Mouse (Mus musculus) testis, adult 2 months (tissue): Measurements from ENCODE around the gene Arid1b. TPM values are rescaled to one million over a fixed set of nuclear protein-coding genes. Genes with fewer than 3 reads are reported as not detected.

Source experiments
- H3K27ac ChIP-seq: fragments of 200-500 bp; 2 replicates; pipeline ENCODE4 v1.5.1; 2012; ENCODE audit warnings: low read depth, low read length; ENCODE audit not compliant: control insufficient read depth, insufficient read depth
- H3K27me3 ChIP-seq: fragments of 200-500 bp; 2 replicates; pipeline ENCODE4 v1.6.1; 2012; ENCODE audit warnings: mild to moderate bottlenecking, low read length, moderate library complexity; ENCODE audit not compliant: control insufficient read depth, insufficient read depth
- H3K36me3 ChIP-seq: fragments of 200-500 bp; 2 replicates; pipeline ENCODE4 v1.6.1; 2012; ENCODE audit warnings: mild to moderate bottlenecking, low read length; ENCODE audit not compliant: control insufficient read depth, insufficient read depth
- H3K4me1 ChIP-seq: fragments of 200-500 bp; 2 replicates; pipeline ENCODE4 v1.6.1; 2012; ENCODE audit warnings: low read length; ENCODE audit not compliant: control insufficient read depth, insufficient read depth
- H3K4me3 ChIP-seq: fragments of 200-500 bp; 2 replicates; pipeline ENCODE4 v1.5.1; 2012; ENCODE audit warnings: low read depth, mild to moderate bottlenecking, low read length, moderate library complexity, mixed read lengths; ENCODE audit not compliant: control insufficient read depth
- CTCF ChIP-seq: fragments of 200-500 bp; IDR thresholded peaks from 2 replicates; pipeline ENCODE4 v1.5.1; 2012; ENCODE audit warnings: low read depth, mild to moderate bottlenecking, inconsistent platforms, low read length, moderate library complexity; ENCODE audit not compliant: control insufficient read depth, insufficient read depth, insufficient replicate concordance
- POLR2A ChIP-seq: fragments of 200-500 bp; IDR thresholded peaks from 2 replicates; pipeline ENCODE4 v1.6.1; 2012; ENCODE audit warnings: low read depth, mild to moderate bottlenecking, inconsistent platforms, low read length, moderate library complexity; ENCODE audit not compliant: control insufficient read depth
- polyA plus RNA-seq: library from polyadenylated mRNA; depleted of rRNA; stranded (reverse); fragments of >200 nt; gene quantifications from 2 replicates; pipeline ENCODE4 v1.2.3, GENCODE M21; 2012

The Arid1b gene
- polyA plus RNA-seq, 1 experiment, result 5.2 TPM

GRCm38 (mm10) chr17:5249681-5250180, 255.6 kb downstream of the Arid1b start:
- no peak overlapping the region for H3K27ac ChIP-seq

GRCm38 (mm10) chr17:5252436-5252835, 258.3 kb downstream of the Arid1b start:
- Histone ChIP-seq H3K27me3 (no peaks in the 10 kb centered on the region), H3K36me3 (no peaks in the 10 kb centered on the region), H3K4me3 (no peak overlapping the region), H3K27ac (no peak overlapping the region), H3K4me1 (no peaks in the 10 kb centered on the region)
- TF ChIP-seq CTCF (peak; percentile 63; the same call in 1 of the 2 replicates), POLR2A (no peak)

More at GRCm38 (mm10) chr17:5249681-5250180, 255.6 kb downstream of the Arid1b start:
- Histone ChIP-seq H3K4me3 (no peak overlapping the region), H3K4me1 (no peaks in the 10 kb centered on the region), H3K27me3 (no peaks in the 10 kb centered on the region), H3K36me3 (no peaks in the 10 kb centered on the region)
- TF ChIP-seq CTCF, result no peak
- no peak for TF ChIP-seq POLR2A

GRCm38 (mm10) chr17:5254717-5255617, 260.8 kb downstream of the Arid1b start:
- no peaks in the 10 kb centered on the region for H3K27me3 ChIP-seq
- no peaks in the 10 kb centered on the region for H3K4me1 ChIP-seq
- no peak overlapping the region for H3K4me3 ChIP-seq
- no peak overlapping the region for H3K27ac ChIP-seq
- H3K36me3 ChIP-seq, result no peaks in the 10 kb centered on the region
- TF ChIP-seq CTCF (no peak), POLR2A (no peak)

- no peak overlapping the region for H3K4me3 ChIP-seq
- no peaks in the 10 kb centered on the region for H3K36me3 ChIP-seq
- H3K27ac ChIP-seq, result no peak overlapping the region
- H3K27me3 ChIP-seq, result no peaks in the 10 kb centered on the region
- no peaks in the 10 kb centered on the region for H3K4me1 ChIP-seq
- TF ChIP-seq POLR2A (no peak), CTCF (no peak)
Observed at GRCm38 (mm10) chr17:5255618-5255933, 261.4 kb downstream of the Arid1b start.

GRCm38 (mm10) chr17:5258978-5259377, 264.8 kb downstream of the Arid1b start:
- TF ChIP-seq POLR2A (no peak), CTCF (no peak)
- H3K27me3 ChIP-seq, result no peaks in the 10 kb centered on the region
- H3K27ac ChIP-seq, result no peak overlapping the region
- H3K36me3 ChIP-seq, result no peaks in the 10 kb centered on the region
- no peak overlapping the region for H3K4me3 ChIP-seq
- H3K4me1 ChIP-seq, result no peaks in the 10 kb centered on the region

GRCm38 (mm10) chr17:5261131-5261651, 267.1 kb downstream of the Arid1b start:
- Histone ChIP-seq H3K36me3 (no peaks in the 10 kb centered on the region), H3K4me3 (no peak overlapping the region), H3K27me3 (no peaks in the 10 kb centered on the region), H3K4me1 (no peaks in the 10 kb centered on the region), H3K27ac (no peak overlapping the region)
- TF ChIP-seq CTCF, result no peak

- Histone ChIP-seq H3K36me3 (no peaks in the 10 kb centered on the region), H3K27ac (no peak overlapping the region), H3K4me3 (no peak overlapping the region), H3K27me3 (no peaks in the 10 kb centered on the region), H3K4me1 (no peaks in the 10 kb centered on the region)
- TF ChIP-seq POLR2A (no peak), CTCF (no peak)
Observed at GRCm38 (mm10) chr17:5261874-5262605, 267.9 kb downstream of the Arid1b start.
